Mouse (Mus musculus) hindbrain, embryonic 12.5 days (tissue): ENCODE measurements around the gene Ier5. TPM values are rescaled to one million over a fixed set of nuclear protein-coding genes. Genes with fewer than 3 reads are reported as not detected.

Experiments
- polyA plus RNA-seq: library from polyadenylated mRNA; unstranded; fragments of >200 nt; fragmentation: Nextera tagmentation; extraction: Ambion mirVana; gene quantifications from 2 replicates; pipeline ENCODE4 v1.2.1, GENCODE M21; 2016

Ier5 gene
- polyA plus RNA-seq, 1 experiment from 2014 or later: 16.5 TPM

Other genes with a start within 250 kb of the Ier5 start
- gene Cacna1e, start 215.1 kb downstream of the Ier5 start, polyA plus RNA-seq: 4.1 and 4.6 TPM in 2 replicates
- 2.1 and 2.4 TPM in 2 replicates for gene Mr1, start 47.2 kb upstream of the Ier5 start, polyA plus RNA-seq
- gene Stx6, start 59.1 kb upstream of the Ier5 start, polyA plus RNA-seq: 119 and 123 TPM in 2 replicates
- gene BC034090, start 144.8 kb upstream of the Ier5 start, polyA plus RNA-seq: 5.0 and 5.4 TPM in 2 replicates